Mouse (Mus musculus): Measurements from ENCODE around the gene C2cd4b. TPM values are rescaled to one million over a fixed set of nuclear protein-coding genes. Genes with fewer than 3 reads are reported as not detected.

C2cd4b gene
- 0.09 and 0.47 TPM in 2 replicates for polyA plus RNA-seq (2015; fragmentation: Nextera tagmentation; extraction: Ambion mirVana)

GRCm38 (mm10) chr9:67759163-67759955, at the start of gene C2cd4b:
C2cd4b (plus strand) TSS chr9:67759437.
- no peak for DNase-seq (ENCODE audit: low spot score)

DNA sequence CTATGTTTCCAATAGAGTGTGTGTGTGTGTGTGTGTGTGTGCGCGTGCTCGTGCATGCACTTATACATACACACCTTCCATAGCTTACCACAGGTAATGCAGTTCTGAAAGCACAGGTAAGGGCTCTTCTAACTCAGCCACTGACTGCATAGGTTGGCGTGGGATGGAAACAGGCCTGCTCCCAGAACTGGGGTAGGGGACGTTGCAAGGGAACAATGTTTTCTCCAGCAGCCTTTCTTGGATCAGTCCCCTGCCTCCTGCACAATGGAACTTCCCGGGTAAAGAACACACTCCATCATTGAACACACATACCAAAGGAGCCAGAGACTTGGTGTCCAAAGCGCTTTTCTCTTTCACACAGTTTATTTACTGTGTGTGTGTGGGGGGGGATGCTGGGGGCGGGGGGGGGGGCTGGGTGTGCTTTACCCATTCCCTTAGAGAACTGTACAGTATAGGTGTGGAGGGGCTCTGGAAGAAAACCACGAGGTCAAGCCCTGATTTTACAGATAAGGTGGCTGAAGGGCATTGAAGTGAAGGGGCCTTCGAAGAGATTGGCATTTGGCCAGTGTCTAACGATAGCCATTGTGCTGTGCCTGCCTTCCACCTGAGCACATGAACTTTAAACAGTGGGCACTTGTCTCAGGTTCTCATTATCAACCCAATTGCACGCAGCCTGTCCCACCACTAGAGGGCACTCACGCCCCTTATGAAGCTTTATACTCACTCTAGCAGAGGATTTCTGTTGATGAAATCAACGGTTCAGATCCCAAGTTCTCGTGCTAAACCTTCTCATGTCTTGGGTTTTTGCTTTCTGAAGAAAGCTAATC, 48.0 kb upstream of the C2cd4b start:
- peak; percentile 64 for DNase-seq (ENCODE audit: low spot score)

DNA sequence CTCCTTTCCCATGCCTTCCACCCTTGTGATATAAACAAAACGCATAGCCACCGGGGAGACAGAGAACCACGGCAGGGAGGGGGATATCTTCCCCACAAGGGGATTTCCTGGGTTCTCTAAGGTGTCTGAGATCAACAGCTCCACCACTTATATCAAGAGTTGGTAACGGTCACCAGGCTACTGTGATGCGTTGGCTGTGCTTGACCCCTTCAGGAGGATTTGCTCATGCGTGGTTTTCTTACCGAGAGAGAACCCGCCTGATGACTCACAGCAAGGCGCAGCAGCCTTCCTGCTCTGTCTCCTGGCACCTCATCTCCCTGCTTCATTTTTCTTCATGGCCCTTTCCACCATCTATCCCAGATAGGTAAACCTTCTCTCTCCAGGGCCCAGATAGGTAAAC, 47.1 kb upstream of the C2cd4b start:
- DNase-seq (ENCODE audit: low spot score), result no peak

GRCm38 (mm10) chr9:67717081-67717480, 42.2 kb upstream of the C2cd4b start:
- DNase-seq (ENCODE audit: low spot score), result no peak

DNA sequence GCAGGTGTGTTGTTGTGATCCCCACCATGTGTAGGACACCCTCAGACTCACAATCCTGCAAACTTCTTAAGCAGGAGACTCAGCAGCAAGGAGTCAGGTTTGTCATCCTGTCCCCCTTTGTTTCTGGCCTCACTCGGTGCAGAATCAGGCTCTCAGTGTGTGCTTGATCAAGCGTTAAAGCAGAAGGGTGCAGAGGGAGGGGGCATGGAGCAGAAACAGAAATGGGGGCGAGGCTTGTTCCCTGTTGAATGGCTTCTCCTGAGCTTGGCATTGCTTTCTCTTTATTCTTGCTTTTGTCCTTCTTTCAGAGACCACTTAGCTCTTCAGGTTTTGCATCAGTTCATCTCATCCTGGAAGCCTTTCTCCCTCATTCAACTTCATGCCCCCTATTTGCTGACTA, 40.6 kb upstream of the C2cd4b start:
- DNase-seq (ENCODE audit: low spot score), result no peak

DNA sequence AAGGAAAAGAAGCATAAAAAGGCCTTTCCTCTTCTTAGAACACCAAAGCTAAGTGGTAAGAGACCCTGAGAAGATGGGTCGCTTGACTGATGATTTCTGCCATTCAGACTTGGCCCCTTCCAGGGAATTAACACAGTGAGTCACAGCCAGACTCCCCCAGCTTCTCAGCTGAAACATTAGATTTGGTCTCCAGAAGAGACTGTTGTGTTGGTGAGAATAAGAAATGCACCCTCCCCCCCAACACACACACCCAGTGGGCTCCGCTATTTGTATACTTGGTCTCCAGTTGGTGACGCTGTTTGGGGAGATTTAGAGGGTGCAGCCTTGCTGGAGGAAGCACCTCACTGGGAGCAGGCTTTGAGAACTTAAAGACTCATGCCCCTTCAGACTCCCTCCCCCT, 39.1 kb upstream of the C2cd4b start:
- DNase-seq (ENCODE audit: low spot score), result no peak

DNA sequence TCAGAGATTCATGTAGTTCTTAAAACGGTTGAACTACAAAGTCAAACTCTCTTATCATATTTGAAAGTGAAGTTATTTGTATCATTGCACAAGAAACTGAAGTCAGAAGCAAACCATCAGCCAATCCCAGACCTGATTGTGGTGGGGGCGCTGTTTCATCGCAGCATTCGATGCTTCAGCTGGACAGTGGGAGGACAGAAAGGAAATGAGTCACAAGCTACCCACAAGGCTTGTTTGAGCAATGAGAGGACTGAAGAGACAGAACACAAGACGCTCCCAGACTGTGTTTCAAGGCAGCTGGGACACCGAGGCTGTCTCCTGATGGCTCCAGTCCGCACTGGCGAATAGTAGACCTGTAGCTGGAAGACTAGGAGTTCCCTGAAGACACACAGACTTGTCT, 36.9 kb upstream of the C2cd4b start:
- DNase-seq (ENCODE audit: low spot score), result no peak

- no peak for DNase-seq (ENCODE audit: low spot score)
These were observed 34.0 kb upstream of the C2cd4b start for GRCm38 (mm10) chr9:67725196-67725595.

- no peak for DNase-seq (ENCODE audit: low spot score)
These were observed 25.5 kb upstream of the C2cd4b start for GRCm38 (mm10) chr9:67733716-67734115.

GRCm38 (mm10) chr9:67735426-67735825, 23.8 kb upstream of the C2cd4b start:
- peak; percentile 43 for DNase-seq (ENCODE audit: low spot score)

GRCm38 (mm10) chr9:67741256-67741655, 18.0 kb upstream of the C2cd4b start:
- no peak for DNase-seq (ENCODE audit: low spot score)

GRCm38 (mm10) chr9:67753411-67754182, 5.6 kb upstream of the C2cd4b start:
- DNase-seq (ENCODE audit: low spot score), result no peak

GRCm38 (mm10) chr9:67754713-67755112, 4.5 kb upstream of the C2cd4b start:
- no peak for DNase-seq (ENCODE audit: low spot score)

DNA sequence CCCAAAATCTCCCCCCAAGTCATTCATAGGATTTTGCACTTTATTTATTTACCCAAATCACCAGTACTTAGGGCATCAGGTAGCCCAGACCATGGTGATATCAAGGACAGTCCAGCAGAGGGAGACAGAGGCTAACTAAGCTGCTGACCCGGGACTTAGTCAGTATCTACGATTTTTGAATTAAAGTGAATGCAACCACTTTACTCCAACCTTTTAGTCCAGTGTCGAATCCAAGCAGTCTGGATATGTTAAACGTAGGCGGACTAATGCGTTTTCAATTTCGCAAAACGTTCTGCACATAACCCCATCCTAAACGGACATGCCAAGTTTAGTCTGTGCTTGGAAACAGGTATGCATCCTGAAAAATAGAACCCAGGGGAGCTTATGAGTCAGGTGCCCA, 551 bp upstream of the C2cd4b start:
- DNase-seq (ENCODE audit: low spot score), result no peak

DNA sequence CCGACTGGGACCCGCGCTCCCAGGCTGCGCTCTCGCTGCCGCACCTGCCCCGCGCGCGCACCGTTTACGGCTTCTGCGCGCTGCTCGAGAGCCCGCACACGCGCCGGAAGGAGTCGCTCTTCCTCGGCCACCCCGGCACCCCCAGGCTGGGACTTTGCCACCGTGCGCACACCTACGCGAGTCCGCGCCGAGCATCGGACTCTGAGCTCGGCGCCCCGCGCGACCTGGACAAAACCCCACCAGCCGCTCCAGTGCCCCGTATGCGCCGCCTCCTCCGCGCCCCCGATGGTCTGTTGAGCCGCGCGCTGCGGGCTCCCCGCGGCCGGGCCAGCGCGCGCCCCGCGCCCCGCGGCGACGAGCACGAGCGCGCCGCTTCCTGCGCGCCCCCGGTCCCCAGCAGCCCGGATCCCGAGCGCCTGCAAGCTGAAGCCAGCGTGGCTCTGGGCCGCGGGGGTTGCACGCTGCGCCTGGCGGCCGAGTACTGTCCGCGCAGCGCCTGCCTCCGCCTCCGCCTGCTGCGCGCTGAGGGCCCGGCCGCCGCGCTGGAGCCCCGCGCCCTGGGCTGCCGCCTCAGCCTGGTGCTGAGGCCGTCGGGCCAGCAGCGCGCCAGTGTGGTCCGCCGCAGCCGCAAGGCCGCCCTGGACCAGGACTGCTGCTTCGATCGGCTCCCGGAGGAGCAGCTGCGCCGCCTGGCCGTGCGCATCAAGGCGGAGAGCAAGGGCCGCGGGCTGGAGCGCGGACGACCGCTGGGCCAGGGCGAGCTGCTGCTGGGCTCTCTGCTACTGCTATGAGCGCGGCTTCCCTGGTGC, 923 bp downstream of the C2cd4b start:
- peak; percentile 5 for DNase-seq (ENCODE audit: low spot score)

DNA sequence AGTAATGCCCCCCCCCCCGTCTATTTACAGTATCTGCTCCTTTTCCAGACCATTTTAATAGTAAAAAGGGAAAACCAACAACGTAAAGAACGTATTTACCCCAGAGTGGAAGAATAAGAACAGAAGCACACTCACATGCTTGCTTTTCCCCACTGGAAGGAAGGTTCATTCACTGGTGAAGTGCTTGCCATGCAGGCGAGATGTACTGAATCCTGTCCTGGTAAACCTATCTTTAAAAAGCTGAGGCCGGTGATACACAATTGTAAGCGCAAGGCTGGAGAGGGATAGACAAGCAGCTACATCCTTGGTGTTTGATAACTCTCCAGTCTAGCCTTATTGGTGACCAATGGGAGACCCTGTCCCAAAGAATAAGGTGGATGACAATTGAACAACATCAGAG, 1.8 kb downstream of the C2cd4b start:
- DNase-seq (ENCODE audit: low spot score), result no peak

GRCm38 (mm10) chr9:67763326-67763725, 4.1 kb downstream of the C2cd4b start:
- DNase-seq (ENCODE audit: low spot score), result no peak

- DNase-seq (ENCODE audit: low spot score), result no peak
These were observed 7.2 kb downstream of the C2cd4b start for GRCm38 (mm10) chr9:67766405-67766804.

GRCm38 (mm10) chr9:67766948-67767347, 7.7 kb downstream of the C2cd4b start:
- DNase-seq (ENCODE audit: low spot score), result no peak

GRCm38 (mm10) chr9:67768843-67769242, 9.6 kb downstream of the C2cd4b start:
- DNase-seq (ENCODE audit: low spot score), result no peak

DNA sequence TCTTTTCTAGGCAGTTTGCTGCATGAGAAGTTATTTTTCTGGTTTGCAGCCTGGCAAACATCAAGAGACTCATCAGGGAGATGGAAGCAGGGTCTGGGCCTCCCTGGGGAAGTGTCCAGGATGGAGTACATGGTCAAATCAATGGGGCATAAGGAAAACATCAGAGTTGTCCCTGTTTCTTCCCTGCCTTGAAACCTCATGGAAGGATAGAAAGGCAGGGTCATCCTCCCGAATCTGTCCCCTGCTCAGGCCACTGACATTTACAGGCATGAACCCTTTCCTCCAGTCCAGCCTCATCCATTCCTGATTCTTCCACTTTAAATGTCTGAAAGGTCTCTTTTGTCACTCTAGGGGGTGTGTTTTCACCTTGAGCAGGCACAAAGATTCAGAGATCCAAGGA, 10.2 kb downstream of the C2cd4b start:
- no peak for DNase-seq (ENCODE audit: low spot score)

All from thymus, postnatal 0 days (tissue).